ENCODE assay signal across 22 mouse cellular contexts in the genomic region with DNA sequence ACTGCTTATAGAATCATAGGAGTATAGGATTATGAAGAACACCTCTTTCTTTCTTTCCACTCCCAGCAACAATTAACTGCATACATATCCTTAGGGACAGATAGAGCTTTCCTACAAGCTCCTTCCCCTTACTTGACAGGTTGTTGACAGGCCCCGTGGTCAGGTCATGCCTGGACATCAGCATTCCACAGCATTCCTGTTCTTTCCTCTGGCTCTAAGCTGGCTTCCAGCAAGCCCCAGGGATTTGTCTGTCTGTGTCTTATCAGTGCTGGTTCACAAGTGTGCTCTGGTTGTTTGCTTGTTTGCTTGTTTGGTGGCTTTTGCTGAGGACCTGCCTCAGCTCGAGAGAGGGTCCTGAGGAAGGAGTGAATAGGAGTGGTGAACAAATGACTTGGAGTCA.
"Had no signal": no experiment of that assay in that cellular context is flagged by ENCODE, and none has a peak within 500 bp of the region (broad histone marks: within the 10 kb centered on the region; RNA-seq: fewer than 3 reads in every experiment).

No protein-coding gene starts in this region.

- DNase-seq: gastrocnemius, postnatal 14 days; gastrocnemius, postnatal 36 days; heart, postnatal 10 days; heart, postnatal 36 days; kidney, adult 11 months; kidney, postnatal 14 days; kidney, postnatal 36 days; layer of hippocampus, adult 9-11 months; layer of hippocampus, postnatal 36 days; left cerebral cortex, postnatal 4 days; lung, adult 18-20 months had no signal

- H3K4me2 ChIP-seq: heart, embryonic 11.5 days; hindbrain, embryonic 13.5 days; hindbrain, embryonic 15.5 days; kidney, embryonic 15.5 days; limb, embryonic 13.5 days; limb, embryonic 15.5 days; liver, embryonic 11.5 days; liver, embryonic 15.5 days had no signal

- H3K36me3 ChIP-seq: hindbrain, embryonic 13.5 days; hindbrain, embryonic 15.5 days; kidney, embryonic 15.5 days; limb, embryonic 13.5 days; limb, embryonic 15.5 days; liver, embryonic 15.5 days had no signal

- H3K4me1 ChIP-seq: hindbrain, embryonic 13.5 days; hindbrain, embryonic 15.5 days; kidney, embryonic 15.5 days; limb, embryonic 13.5 days; limb, embryonic 15.5 days; liver, embryonic 15.5 days had no signal

- H3K9me3 ChIP-seq: hindbrain, embryonic 13.5 days; limb, embryonic 13.5 days; limb, embryonic 15.5 days; liver, embryonic 15.5 days had no signal

- H3K27ac ChIP-seq: hindbrain, embryonic 13.5 days; hindbrain, embryonic 15.5 days; hindbrain, postnatal 0 days; kidney, embryonic 15.5 days; kidney, postnatal 0 days; limb, embryonic 13.5 days; limb, embryonic 15.5 days; liver, embryonic 15.5 days had no signal

- H3K4me3 ChIP-seq: hindbrain, embryonic 13.5 days; hindbrain, embryonic 15.5 days; kidney, embryonic 15.5 days; limb, embryonic 13.5 days; limb, embryonic 15.5 days; liver, embryonic 15.5 days had no signal

- ATAC-seq: hindbrain, postnatal 0 days; intestine, embryonic 16.5 days had no signal

- H3K27me3 ChIP-seq: hindbrain, embryonic 13.5 days; hindbrain, embryonic 15.5 days; kidney, embryonic 15.5 days; limb, embryonic 13.5 days; limb, embryonic 15.5 days; liver, embryonic 15.5 days had no signal

- H3K9ac ChIP-seq: hindbrain, embryonic 13.5 days; hindbrain, embryonic 15.5 days; kidney, embryonic 15.5 days; limb, embryonic 13.5 days; limb, embryonic 15.5 days; liver, embryonic 15.5 days had no signal
